Mouse (Mus musculus): ENCODE measurements at regions not wholly inside any gene's neighbourhood (a gene's known extent, or its start where the extent isn't known, plus 50 kb on each side); places are given as distances from the start of the nearest gene placed in this dataset.

DNA sequence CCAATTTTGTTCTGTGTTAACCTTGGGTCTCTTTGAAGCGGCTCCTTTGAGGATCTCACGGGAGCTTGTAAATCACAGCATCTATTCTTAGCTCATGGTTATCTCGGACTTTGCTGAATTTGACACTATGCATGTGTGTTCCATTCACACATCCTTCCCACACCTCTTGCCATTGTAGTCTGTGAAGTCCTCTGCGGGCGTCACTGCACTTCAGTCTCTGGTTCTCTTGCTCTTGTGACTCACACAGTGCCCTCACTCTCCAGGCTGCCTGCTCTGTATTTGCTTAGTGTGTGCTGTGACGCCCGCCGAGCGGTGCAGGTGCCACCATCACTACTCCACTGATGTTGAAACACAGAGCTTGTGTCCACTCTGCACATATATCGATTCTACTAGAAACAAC lies 1271.2 kb downstream of the Synb start:
- intact Hi-C loops (cut with DNase I) = no loop called here
- DNase-seq (ENCODE audit: low spot score) = no peak

DNA sequence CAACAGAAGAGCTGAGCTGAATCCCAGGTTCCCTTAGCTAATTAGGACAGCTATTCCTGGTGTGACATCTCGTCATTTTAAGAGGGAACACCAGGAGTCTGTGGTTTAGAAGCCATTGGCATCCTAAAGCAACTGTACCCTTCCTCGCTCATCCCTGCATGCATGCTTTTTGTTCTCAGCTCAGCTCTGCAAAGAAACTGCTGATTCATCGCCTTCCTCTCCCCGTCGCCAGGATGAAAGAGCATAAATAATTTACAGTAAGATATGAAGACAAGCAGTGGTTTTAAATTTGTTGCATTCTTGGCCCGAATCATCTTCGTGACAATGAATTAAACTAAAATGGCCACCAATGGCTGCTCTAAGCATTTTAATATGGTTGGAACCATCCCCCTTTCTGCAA lies 1272.9 kb downstream of the Synb start:
- DNase-seq (ENCODE audit: low spot score) = no peak
- intact Hi-C loops (cut with DNase I) = no loop called here

DNA sequence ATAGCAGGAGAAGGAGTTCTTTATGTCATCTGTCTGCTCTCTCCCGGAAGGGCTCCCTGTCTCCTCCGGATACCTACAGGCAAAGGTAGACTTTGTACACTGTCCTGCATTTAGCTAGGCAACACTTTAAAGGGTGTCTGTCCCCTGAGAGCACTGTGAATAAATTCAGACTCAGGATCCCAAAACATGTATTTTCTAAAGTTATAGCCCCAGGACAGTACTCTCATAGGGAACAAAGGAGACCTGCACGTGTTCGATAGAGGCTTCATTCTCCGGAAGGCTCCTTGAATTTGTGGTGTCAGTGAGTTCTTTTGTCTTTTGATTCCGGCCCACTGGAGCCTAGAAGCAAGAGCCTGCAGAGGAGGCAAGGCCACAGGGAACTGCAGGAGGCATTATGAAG lies 1273.3 kb downstream of the Synb start:
- intact Hi-C loops (cut with DNase I) = no loop called here

DNA sequence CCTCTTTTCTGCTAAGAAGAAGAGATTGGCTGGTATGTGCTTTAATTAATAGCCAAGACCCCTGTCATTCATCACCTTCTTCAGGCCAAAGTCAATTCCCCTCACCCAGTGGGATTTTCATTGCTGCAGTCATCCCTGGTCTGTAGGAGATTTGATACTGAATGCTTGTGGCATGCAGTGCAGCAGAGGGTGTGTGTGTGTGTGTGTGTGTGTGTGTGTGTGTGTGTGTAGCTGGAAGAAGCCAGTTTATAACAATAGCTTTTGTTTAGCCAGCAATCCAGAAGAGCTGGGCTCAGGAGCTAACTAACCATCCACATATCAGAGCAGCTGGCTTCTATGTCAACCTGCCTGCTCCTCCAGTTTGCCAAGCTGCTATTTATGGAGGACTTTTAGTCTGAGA lies 1275.4 kb downstream of the Synb start:
- no peak for DNase-seq (ENCODE audit: low spot score)
- intact Hi-C loops (cut with DNase I) = no loop called here

More for the DNA sequence above, 1273.3 kb downstream of the Synb start:
- no peak for DNase-seq (ENCODE audit: low spot score)

DNA sequence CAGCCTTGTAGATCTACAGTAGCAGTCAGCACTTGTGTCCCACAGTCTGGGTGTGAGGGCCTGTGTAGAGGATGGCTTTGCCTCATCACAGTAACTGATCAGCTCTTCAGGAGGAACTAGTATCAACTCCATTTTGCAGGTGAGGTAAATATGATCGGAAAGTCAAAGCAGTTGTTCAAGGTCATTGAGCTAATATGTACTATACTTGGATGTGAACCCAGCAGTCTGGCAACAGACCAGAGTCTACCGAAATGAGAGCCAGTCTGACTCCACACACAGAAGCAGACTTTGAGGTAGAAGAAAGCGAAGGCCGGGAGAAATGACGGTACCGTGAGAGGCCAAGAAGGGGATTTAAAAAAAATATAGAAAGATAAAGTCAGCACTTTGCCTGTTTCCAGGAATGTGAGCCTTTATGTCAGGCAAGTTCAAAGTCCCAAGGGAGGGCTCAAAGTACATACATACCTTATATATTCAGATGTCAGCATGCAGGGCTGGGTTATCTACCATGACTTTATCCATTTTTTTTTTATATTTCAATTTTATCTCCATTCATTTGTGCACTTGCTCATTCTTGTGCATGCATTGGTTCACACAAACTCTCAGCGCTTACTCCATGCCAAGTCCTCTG lies 1297.2 kb downstream of the Synb start:
- intact Hi-C loops (cut with DNase I) = no loop called here
- DNase-seq (ENCODE audit: low spot score) = no peak

DNA sequence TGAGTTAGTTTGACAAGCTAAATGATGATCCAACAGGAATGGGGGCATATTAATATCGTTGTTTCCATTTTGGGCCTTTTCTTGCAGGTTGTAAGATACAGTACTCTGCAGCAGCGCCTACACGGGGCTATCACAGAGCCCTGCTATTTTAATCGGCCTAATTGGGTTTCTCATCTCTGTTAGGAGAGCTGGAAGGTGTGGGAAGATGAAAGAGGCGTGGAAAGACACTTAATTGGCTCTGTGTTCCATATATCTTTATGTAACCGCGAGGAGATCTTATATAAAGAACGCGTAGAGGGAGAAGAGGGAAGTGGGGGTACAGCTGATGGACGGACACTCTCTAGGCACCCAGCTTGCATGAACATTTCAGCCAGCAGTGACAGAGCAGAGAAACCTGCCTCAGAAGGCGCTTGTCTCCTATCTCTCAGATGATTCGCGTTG lies 1300.5 kb downstream of the Synb start:
- DNase-seq (ENCODE audit: low spot score) = no peak
- intact Hi-C loops (cut with DNase I) = loop anchor here (1.0 to 5.0 kb wide), 3 partner anchors 74 to 499 kb away; no protein-coding TSS in a partner anchor

DNA sequence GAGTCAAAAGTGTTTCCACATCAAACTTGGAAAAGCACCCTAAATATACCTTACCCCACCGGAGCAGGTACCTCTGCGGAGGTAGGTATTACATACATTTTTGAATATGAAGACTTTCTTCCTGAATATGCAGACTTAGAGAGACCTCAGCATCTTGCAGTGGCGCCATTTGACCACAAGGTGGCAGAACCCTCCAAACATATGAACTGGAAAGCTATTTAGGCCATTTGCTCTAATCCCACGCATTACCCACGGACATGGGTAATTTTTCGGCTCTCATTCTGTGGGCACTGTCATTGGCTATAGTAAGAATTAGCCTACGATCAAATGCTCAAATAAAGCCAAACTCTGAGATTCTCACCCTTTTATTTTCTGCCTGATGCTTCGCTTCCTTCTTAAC lies 1301.0 kb downstream of the Synb start:
- intact Hi-C loops (cut with DNase I) = loop anchor here (1.0 to 5.0 kb wide), 3 partner anchors 74 to 500 kb away; no protein-coding TSS in a partner anchor
- peak; percentile 1 for DNase-seq (ENCODE audit: low spot score)

DNA sequence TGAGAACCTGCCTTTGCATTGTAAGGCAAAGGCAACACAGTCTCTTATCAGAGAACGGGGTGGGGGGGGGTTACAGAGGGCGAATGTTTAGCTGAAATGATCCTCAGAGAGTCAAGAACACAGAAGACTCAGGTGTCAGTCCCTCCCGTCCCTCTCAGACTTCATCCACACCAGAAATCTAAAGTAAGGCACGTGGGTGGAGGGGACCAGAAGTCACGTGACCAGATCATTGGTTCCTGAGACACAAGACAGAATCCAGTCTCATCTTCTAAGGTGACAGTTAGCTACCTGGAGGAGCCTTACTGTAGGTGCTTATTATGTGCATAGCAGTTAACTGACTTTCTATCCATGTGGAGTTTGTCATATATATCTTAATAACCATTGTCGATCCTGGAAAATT lies 1302.0 kb downstream of the Synb start:
- no peak for DNase-seq (ENCODE audit: low spot score)
- intact Hi-C loops (cut with DNase I) = loop anchor here (2.0 to 5.0 kb wide), 2 partner anchors 75 to 501 kb away; no protein-coding TSS in a partner anchor

DNA sequence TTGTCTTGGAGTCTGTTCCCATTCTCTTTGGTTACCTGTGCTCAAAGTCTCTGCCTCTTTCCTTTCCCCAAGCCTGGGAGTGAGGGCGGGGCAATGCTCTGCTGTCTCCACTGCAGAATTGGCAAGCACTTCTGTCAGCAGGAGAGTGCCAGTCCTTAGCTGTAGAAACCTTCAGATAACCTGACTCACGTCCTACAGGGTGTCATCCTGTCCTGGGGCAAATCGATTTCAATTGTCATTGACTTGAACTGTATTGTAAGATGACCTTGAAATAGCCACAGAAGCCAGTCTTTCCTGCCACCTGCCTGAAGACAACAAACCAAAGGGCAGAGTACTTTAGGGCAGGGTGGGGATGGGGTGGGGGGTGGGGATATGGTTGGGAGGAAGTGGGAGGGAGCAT lies 1303.8 kb downstream of the Synb start:
- intact Hi-C loops (cut with DNase I) = loop anchor here (5.0 kb wide), 1 partner anchor 77 kb away; no protein-coding TSS in a partner anchor
- DNase-seq (ENCODE audit: low spot score) = no peak
